Mouse (Mus musculus): ENCODE results near the gene Pip4k2a. TPM values are rescaled to one million over a fixed set of nuclear protein-coding genes. Genes with fewer than 3 reads are reported as not detected.
A peak's percentile ranks its signal among the peaks of the same experiment; 100 is the strongest.
"Not testable (repeated sequence)": the region's sequence is repeated elsewhere in the genome, so short reads cannot be mapped to it uniquely, and the experiment has no call there.

The Pip4k2a gene
- polyA plus RNA-seq, 1 experiment from 2014 or later: 11.8 TPM

DNA sequence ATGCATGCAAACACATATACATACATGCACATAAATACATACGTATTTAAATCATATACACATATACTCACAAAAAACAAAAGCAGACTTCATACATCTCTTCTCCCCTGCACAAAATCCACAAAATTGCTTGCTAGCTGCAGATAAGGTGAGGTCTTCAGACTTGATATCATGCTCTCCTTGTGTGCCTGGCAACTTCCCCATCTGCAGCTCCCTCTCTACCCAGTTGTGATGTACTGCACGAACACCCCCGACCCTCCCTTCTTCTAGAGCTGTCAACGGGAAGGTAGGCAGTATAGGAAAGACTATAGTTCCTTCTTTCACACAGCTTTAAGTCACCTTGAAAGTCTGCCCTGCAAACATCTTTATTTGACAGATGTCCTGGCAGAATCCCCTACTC is 96.8 kb downstream of the Pip4k2a start:
- Histone ChIP-seq H3K27ac (replicated peaks) (no peak overlapping the region), H3K9me3 (0 out of 2 replicates have a peak, but pooled peaks cover 2% of the 10 kb centered on the region), H3K9ac (replicated peaks) (no peak overlapping the region), H3K4me3 (no peak overlapping the region), H3K4me1 (no peaks in the 10 kb centered on the region), H3K27me3 (no peaks in the 10 kb centered on the region), H3K36me3 (no peaks in the 10 kb centered on the region), H3K4me2 (replicated peaks) (no peak overlapping the region)
- 96% methylated on average over 4 of the region's 4 CpGs for WGBS
- ATAC-seq (replicated peaks): no peak

DNA sequence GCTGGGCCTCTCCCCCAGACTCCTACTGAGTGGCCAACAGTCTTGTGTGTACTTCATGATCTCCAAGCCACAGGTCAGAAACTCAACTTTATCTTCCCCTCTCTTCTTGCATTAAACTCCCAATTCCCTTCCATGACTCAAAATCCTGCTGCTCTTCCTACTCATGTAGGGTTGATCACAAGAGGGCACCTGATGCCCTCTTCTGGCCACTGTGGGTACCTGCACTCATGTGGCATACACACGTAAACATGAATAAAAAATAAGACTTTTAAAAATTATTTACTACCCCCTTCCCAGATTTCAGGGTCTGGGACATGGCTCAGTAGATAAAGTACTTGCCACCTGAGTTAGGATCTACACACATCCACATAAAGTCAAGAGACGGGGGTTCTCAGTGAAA is 97.3 kb downstream of the Pip4k2a start:
- 95% methylated on average over 2 of the region's 2 CpGs for WGBS

DNA sequence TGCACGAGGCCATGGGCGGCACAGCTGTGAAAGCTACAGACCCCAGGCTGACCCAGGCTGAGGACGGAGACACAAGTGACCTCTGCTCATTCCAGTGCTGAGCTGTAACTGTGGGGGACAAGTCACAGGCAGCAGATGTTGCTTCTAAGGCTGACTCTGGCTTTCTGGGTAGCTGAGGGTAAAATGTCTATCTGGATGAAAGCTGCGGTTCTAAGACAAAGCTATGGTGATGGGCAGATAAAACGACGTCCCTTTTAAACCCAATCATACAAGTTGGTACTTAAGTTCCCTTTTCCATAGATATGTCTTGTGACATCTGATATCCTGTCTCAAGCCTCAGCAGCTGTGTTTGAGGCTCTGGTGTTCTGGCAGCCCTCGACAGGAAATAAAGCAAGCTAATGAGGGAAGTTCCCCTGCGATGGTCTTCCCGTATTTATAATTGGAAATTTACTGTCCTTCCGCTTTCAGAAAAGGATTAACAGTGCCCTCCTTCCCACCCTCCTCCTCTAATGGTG is 100.1 kb downstream of the Pip4k2a start:
- Histone ChIP-seq H3K9me3 (0 out of 2 replicates have a peak, but pooled peaks cover 2% of the 10 kb centered on the region), H3K27ac (replicated peaks) (no peak overlapping the region), H3K4me1 (no peaks in the 10 kb centered on the region), H3K4me3 (no peak overlapping the region), H3K9ac (replicated peaks) (no peak overlapping the region), H3K27me3 (no peaks in the 10 kb centered on the region), H3K4me2 (replicated peaks) (no peak overlapping the region), H3K36me3 (no peaks in the 10 kb centered on the region)
- WGBS: 32% methylated on average over 10 of the region's 10 CpGs
- ATAC-seq (replicated peaks): no peak

More for the DNA sequence above, 97.3 kb downstream of the Pip4k2a start:
- no peak overlapping the region for H3K4me3 ChIP-seq
- no peak overlapping the region for H3K9ac ChIP-seq (replicated peaks)
- H3K4me2 ChIP-seq (replicated peaks): no peak overlapping the region
- no peak for ATAC-seq (replicated peaks)
- H3K27me3 ChIP-seq: no peaks in the 10 kb centered on the region
- H3K36me3 ChIP-seq: no peaks in the 10 kb centered on the region
- no peaks in the 10 kb centered on the region for H3K4me1 ChIP-seq
- 0 out of 2 replicates have a peak, but pooled peaks cover 2% of the 10 kb centered on the region for H3K9me3 ChIP-seq
- H3K27ac ChIP-seq (replicated peaks): no peak overlapping the region

DNA sequence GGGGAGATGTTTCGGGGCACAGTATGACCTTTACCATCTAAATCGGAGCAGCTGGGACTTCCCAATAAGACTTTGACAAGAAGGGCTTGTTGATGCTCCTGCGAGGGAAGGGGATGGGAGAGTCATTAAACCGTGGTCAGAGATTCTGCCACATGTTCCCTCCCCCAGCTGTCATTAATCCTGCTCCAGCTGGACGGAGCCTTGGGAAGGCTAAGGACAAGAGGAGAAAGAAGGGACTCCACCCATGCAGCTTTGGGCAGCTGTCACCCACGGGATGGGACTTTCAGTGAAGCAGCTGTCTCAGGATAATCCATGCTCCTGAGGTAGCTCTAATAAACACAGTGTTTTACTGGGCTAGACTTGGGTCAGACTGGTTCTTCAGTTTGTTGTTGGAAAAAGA is 101.9 kb downstream of the Pip4k2a start:
- Histone ChIP-seq H3K9me3 (0 out of 2 replicates have a peak, but pooled peaks cover 2% of the 10 kb centered on the region), H3K36me3 (no peaks in the 10 kb centered on the region), H3K9ac (replicated peaks) (no peak overlapping the region), H3K4me2 (replicated peaks) (no peak overlapping the region), H3K4me3 (no peak overlapping the region), H3K4me1 (no peaks in the 10 kb centered on the region), H3K27me3 (no peaks in the 10 kb centered on the region), H3K27ac (replicated peaks) (no peak overlapping the region)
- ATAC-seq (replicated peaks): no peak
- 47% methylated on average over 6 of the region's 6 CpGs for WGBS

DNA sequence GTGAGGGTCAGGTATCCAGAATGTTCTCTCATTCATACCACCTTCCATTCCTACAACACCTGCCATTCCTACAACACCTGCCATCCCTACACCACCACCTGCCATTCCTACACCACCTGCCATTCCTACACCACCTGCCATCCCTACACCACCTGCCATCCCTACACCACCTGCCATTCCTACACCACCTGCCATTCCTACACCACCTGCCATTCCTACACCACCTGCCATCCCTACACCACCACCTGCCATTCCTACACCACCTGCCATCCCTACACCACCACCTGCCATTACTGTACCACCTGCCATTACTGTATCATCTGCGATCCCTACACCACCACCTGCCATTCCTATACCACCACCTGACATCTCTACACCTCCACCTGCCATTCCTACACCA is 104.6 kb downstream of the Pip4k2a start:
- not testable (repeated sequence) for H3K9ac ChIP-seq (replicated peaks); ATAC-seq (replicated peaks); H3K9me3 ChIP-seq; H3K27me3 ChIP-seq; H3K4me3 ChIP-seq; H3K27ac ChIP-seq (replicated peaks); H3K4me1 ChIP-seq; H3K36me3 ChIP-seq; H3K4me2 ChIP-seq (replicated peaks)
- 95% methylated on average over 1 of the region's 1 CpGs for WGBS

DNA sequence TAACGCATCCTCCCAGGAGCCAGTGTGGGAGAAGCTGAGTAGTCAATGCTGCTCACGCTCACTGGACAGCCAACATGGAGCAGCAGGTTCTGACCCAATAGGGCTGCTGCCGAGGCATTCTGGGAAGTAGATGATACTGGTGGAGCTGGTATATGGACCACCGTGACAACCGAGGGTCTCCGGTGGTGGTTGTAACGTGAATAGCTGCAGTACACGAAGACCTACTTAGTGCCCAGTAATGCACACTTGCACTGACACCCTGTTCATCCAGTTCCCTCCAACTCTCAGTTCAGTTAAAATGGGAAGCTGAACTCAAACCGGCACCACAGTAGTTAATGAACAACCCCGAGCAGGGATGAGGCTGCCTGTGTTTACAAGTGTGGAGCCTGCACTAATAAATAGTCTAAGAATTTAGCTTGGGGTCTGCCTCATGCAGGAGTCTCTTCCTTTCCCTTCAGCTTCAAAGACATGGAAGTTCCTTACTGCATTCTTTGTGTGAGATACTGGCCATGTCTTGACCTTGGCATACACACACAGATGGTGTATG is 105.9 kb downstream of the Pip4k2a start:
- no peak overlapping the region for H3K4me2 ChIP-seq (replicated peaks)
- no peak for ATAC-seq (replicated peaks)
- H3K36me3 ChIP-seq: no peaks in the 10 kb centered on the region
- H3K4me3 ChIP-seq: no peak overlapping the region
- WGBS: 92% methylated on average over 10 of the region's 10 CpGs
- H3K27me3 ChIP-seq: no peaks in the 10 kb centered on the region
- no peaks in the 10 kb centered on the region for H3K9me3 ChIP-seq
- H3K4me1 ChIP-seq: 0 out of 2 replicates have a peak, but pooled peaks cover 6% of the 10 kb centered on the region
- no peak overlapping the region for H3K27ac ChIP-seq (replicated peaks)
- H3K9ac ChIP-seq (replicated peaks): no peak overlapping the region

DNA sequence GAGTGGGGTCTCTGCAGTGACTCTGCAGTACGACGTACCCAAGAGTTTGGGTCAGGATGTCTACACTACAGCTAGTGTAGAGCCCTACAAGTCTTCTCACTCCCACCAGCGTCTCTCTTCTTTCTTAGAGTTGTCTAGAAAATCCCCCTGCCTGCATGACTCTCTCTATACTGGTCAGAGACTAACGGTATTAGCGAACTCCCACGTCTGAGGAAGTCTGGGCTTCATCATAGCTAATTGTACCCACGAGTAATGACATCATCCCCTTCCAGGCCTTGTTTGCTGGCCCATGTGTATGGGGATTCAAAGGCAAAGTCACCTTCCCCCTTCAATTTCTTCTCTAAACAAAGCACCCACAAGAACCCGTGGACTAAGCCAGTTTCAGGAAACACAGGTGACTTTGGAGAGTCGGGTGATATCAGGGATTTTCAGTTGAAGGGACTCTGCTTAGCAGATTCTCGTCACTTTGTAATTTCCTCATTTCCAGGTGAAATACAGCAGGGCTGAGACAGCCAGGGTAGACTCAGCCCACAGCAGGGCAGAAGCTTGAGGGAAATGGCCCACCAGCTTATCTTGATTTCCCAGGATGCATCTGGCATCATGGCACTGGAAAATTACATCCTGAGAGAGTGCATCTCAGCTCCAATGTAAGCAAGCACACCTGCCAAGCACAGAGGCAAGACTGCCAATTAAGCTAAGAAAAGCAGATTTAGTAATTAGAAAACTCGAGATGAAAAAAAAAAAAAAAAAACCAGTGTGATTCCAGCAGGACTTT is 107.5 kb downstream of the Pip4k2a start:
- no peak overlapping the region for H3K9ac ChIP-seq (replicated peaks)
- no peaks in the 10 kb centered on the region for H3K36me3 ChIP-seq
- H3K9me3 ChIP-seq: no peaks in the 10 kb centered on the region
- no peak overlapping the region for H3K4me2 ChIP-seq (replicated peaks)
- 0 out of 2 replicates have a peak, but pooled peaks cover 6% of the 10 kb centered on the region for H3K4me1 ChIP-seq
- no peaks in the 10 kb centered on the region for H3K27me3 ChIP-seq
- H3K27ac ChIP-seq (replicated peaks): no peak overlapping the region
- peak; percentile 57 for ATAC-seq (replicated peaks)
- WGBS: 52% methylated on average over 11 of the region's 11 CpGs
- no peak overlapping the region for H3K4me3 ChIP-seq

DNA sequence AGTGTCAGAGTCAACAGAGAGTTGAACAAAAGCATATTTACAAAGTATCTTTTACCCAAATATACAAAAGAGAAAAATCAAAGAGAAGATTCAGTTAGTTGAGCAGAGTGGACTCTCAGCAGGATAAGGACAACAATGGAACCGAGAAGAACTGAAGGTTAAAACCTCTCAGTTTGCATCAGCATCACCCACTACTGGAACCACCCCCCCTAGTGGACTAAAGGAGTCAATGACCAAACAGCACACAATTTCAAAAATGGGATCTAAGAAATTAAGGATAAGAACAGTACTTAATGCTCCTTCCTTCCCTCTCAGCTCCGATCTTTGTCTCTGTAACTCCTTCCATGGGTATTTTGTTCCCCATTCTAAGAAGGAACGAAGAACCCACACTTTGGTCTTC is 113.6 kb downstream of the Pip4k2a start:
- Histone ChIP-seq H3K9ac (replicated peaks) (no peak overlapping the region), H3K4me2 (replicated peaks) (no peak overlapping the region), H3K4me3 (no peak overlapping the region), H3K27me3 (no peaks in the 10 kb centered on the region), H3K4me1 (no peaks in the 10 kb centered on the region), H3K9me3 (no peaks in the 10 kb centered on the region), H3K27ac (replicated peaks) (no peak overlapping the region), H3K36me3 (no peaks in the 10 kb centered on the region)
- no peak for ATAC-seq (replicated peaks)
- WGBS: 79% methylated on average over 3 of the region's 3 CpGs

DNA sequence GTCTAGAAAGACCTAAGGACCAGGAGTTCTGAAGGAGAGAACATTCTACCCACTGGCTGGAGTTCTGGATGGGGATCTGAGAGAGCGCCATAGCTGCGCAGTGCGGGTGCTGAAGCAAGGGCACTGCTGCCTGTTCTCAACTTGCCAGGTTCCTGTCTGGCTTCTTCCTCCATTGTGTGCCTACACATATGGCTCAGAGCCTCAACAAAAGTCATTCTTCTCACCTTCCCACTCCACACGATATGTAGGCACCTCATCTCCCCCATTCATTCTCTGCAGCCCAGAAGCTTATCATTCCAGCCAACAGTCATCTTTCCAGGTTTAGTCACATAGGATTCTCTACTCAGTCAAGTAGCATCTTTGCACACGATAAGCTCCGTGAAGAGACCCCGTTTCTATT is 123.3 kb downstream of the Pip4k2a start:
- Histone ChIP-seq H3K27me3 (no peaks in the 10 kb centered on the region), H3K36me3 (no peaks in the 10 kb centered on the region), H3K27ac (replicated peaks) (no peak overlapping the region), H3K9me3 (no peaks in the 10 kb centered on the region), H3K4me1 (no peaks in the 10 kb centered on the region), H3K9ac (replicated peaks) (no peak overlapping the region), H3K4me2 (replicated peaks) (no peak overlapping the region), H3K4me3 (no peak overlapping the region)
- ATAC-seq (replicated peaks): no peak
- WGBS: 90% methylated on average over 7 of the region's 7 CpGs

DNA sequence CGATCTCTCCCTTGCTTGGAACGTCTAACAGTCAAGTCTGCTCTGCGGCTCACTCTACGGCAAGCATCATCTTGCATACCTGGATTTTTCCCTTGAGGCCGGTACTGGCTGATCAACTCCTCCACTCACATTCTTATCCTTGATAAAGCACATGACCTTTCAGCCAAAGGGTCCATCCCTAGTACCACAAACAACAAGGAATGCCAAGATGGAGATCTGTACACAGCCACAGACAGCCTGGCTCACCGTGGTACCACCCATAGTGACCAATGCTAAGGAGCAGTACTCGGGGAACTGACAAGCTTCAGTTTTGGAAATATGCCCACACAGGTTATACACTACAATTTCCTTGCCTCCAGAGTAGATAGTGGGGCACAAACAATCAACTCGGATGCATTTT is 123.9 kb downstream of the Pip4k2a start:
- no peak for ATAC-seq (replicated peaks)
- Histone ChIP-seq H3K9ac (replicated peaks) (no peak overlapping the region), H3K4me2 (replicated peaks) (no peak overlapping the region), H3K36me3 (no peaks in the 10 kb centered on the region), H3K27ac (replicated peaks) (no peak overlapping the region), H3K4me1 (no peaks in the 10 kb centered on the region), H3K27me3 (no peaks in the 10 kb centered on the region), H3K4me3 (no peak overlapping the region), H3K9me3 (no peaks in the 10 kb centered on the region)
- WGBS: 90% methylated on average over 8 of the region's 8 CpGs

DNA sequence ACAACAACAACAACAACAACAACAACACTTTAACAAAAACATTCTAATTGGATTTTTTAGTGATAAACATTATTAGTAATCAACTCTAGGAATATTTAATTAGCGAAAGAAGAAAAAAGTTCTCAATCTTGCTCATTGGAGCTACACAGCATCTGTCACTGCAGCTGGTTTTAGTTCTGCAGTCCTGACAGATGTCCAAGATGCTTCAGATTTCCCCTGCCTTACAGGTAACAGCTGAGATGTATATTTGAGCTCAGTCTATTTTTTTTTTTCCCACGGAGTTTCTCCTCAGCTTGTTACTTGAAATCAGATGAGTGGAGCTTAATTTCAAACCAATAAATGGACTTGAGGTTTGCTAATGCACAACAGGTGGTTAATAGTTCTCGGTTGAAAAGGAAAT is 124.5 kb downstream of the Pip4k2a start:
- H3K4me3 ChIP-seq: no peak overlapping the region
- ATAC-seq (replicated peaks): no peak
- no peak overlapping the region for H3K4me2 ChIP-seq (replicated peaks)
- no peaks in the 10 kb centered on the region for H3K36me3 ChIP-seq
- H3K9ac ChIP-seq (replicated peaks): no peak overlapping the region
- no peak overlapping the region for H3K27ac ChIP-seq (replicated peaks)
- H3K9me3 ChIP-seq: no peaks in the 10 kb centered on the region
- no peaks in the 10 kb centered on the region for H3K27me3 ChIP-seq
- no peaks in the 10 kb centered on the region for H3K4me1 ChIP-seq
- 62% methylated on average over 3 of the region's 3 CpGs for WGBS

DNA sequence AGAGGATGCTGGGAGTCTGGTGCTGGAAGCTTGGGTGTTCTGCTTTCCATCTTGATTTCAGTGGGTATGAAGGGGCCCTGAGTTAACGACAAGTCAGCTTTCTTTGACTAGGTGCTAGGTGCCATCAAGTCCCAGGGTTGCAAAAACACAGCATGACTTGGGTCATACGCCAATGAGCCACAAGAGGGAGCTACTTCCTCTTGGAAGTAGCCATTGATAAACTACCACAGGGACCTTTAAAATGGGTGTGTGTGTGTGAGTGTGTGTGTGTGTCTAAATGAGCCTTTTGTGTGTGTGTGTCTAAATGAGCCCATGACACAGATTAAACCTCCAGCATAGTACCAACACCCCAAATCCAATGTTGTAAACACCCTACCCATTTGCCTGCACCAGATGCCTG is 125.1 kb downstream of the Pip4k2a start:
- no peaks in the 10 kb centered on the region for H3K27me3 ChIP-seq
- ATAC-seq (replicated peaks): 0 out of 2 replicates have a peak, but pooled peaks have one; percentile 26
- no peak overlapping the region for H3K27ac ChIP-seq (replicated peaks)
- H3K9me3 ChIP-seq: no peaks in the 10 kb centered on the region
- no peak overlapping the region for H3K9ac ChIP-seq (replicated peaks)
- H3K4me3 ChIP-seq: no peak overlapping the region
- no peaks in the 10 kb centered on the region for H3K36me3 ChIP-seq
- no peaks in the 10 kb centered on the region for H3K4me1 ChIP-seq
- WGBS: 10% methylated on average over 2 of the region's 2 CpGs
- no peak overlapping the region for H3K4me2 ChIP-seq (replicated peaks)
